Mouse (Mus musculus) MEL (cell line): Measurements from ENCODE around the gene Tceal7. TPM values are rescaled to one million over a fixed set of nuclear protein-coding genes. Genes with fewer than 3 reads are reported as not detected.
A peak's percentile ranks its signal among the peaks of the same experiment; 100 is the strongest.

Experiments
- DNase-seq: peaks from one replicate; pipeline ENCODE4 v3.0.0; 2011; ENCODE audit warnings: low read depth, low spot score
- H3K27ac ChIP-seq: 2 replicates; pipeline ENCODE4 v1.5.1; 2012; ENCODE audit warnings: low read depth, mild to moderate bottlenecking, control low read depth, low read length, moderate library complexity; ENCODE audit not compliant: control insufficient read depth
- H3K27me3 ChIP-seq, 2 experiments: fragments of 150-350 bp in 1 of 2; sonication (generic) in 1 of 2; 2 replicates each; pipeline ENCODE4 v1.6.1; 2012; ENCODE audit warnings: low read length in 2 of 2, mild to moderate bottlenecking in 2 of 2, improper control_type of control experiment in 1 of 2, moderate library complexity in 1 of 2; ENCODE audit not compliant: insufficient read depth in 2 of 2, control insufficient read depth in 1 of 2
- H3K36me3 ChIP-seq, 2 experiments: 2 replicates each; pipeline ENCODE4 v1.6.1; 2012 to 2014; ENCODE audit warnings: low read length in 2 of 2, improper control_type of control experiment in 1 of 2, inconsistent platforms in 1 of 2, mild to moderate bottlenecking in 1 of 2; ENCODE audit not compliant: insufficient read depth in 2 of 2, control insufficient read depth in 1 of 2
- H3K4me1 ChIP-seq, 2 experiments: fragments of 150-350 bp in 1 of 2; sonication (generic) in 1 of 2; 2 replicates each; pipeline ENCODE4 v1.6.1; 2012; ENCODE audit warnings: low read length in 2 of 2, improper control_type of control experiment in 1 of 2, mild to moderate bottlenecking in 1 of 2; ENCODE audit not compliant: insufficient read depth in 2 of 2, control insufficient read depth in 1 of 2
- H3K4me3 ChIP-seq, 2 experiments: fragments of 150-350 bp in 1 of 2; sonication (generic) in 1 of 2; 2 replicates each; pipeline ENCODE4 v1.5.1; 2012; ENCODE audit warnings: low read depth in 2 of 2, low read length in 2 of 2, mild to moderate bottlenecking in 2 of 2, moderate library complexity in 2 of 2, control low read depth in 1 of 2, improper control_type of control experiment in 1 of 2; ENCODE audit not compliant: control insufficient read depth in 1 of 2, insufficient read depth in 1 of 2
- H3K79me2 ChIP-seq: 2 replicates; pipeline ENCODE4 v1.6.1; 2012; ENCODE audit warnings: mild to moderate bottlenecking, low read length, moderate library complexity; ENCODE audit not compliant: control insufficient read depth, poor library complexity, insufficient read depth
- H3K9ac ChIP-seq: 2 replicates; pipeline ENCODE4 v1.6.1; 2012; ENCODE audit warnings: low read depth, mild to moderate bottlenecking, control low read depth, low read length, moderate library complexity; ENCODE audit not compliant: control insufficient read depth, poor library complexity, severe bottlenecking
- H3K9me3 ChIP-seq: fragments of 150-350 bp; sonication (generic); replicated peaks from 2 replicates; pipeline ENCODE4 v1.6.1; 2012; ENCODE audit warnings: mild to moderate bottlenecking, low read length, improper control_type of control experiment, moderate library complexity; ENCODE audit not compliant: insufficient read depth
- CHD1 ChIP-seq: IDR thresholded peaks from 2 replicates; pipeline ENCODE4 v1.6.1; 2012; ENCODE audit warnings: low read depth, mild to moderate bottlenecking, inconsistent platforms, low read length, improper control_type of control experiment
- CHD2 ChIP-seq: IDR thresholded peaks from 2 replicates; pipeline ENCODE4 v1.6.1; 2011; ENCODE audit warnings: low read length, improper control_type of control experiment
- CTCF ChIP-seq, 3 experiments: IDR thresholded peaks in 2 of 3; conservative IDR thresholded peaks in 1 of 3; 2 replicates each; pipeline ENCODE4 v1.5.1; 2011 to 2012; ENCODE audit warnings: low read length in 3 of 3, low read depth in 2 of 3, mild to moderate bottlenecking in 2 of 3, improper control_type of control experiment in 1 of 3, inconsistent platforms in 1 of 3, mixed read lengths in 1 of 3, moderate library complexity in 1 of 3; ENCODE audit not compliant: control insufficient read depth in 1 of 3, insufficient read depth in 1 of 3, poor library complexity in 1 of 3, severe bottlenecking in 1 of 3
- E2F4 ChIP-seq: IDR thresholded peaks from 2 replicates; pipeline ENCODE4 v1.6.1; 2011; ENCODE audit warnings: low read depth, low read length, improper control_type of control experiment, borderline replicate concordance
- ELF1 ChIP-seq: IDR thresholded peaks from 2 replicates; pipeline ENCODE4 v1.6.1; 2014; ENCODE audit warnings: low read depth, mild to moderate bottlenecking, inconsistent platforms, low read length, improper control_type of control experiment, moderate library complexity
- ETS1 ChIP-seq: IDR thresholded peaks from 2 replicates; pipeline ENCODE4 v1.6.1; 2012; ENCODE audit warnings: low read depth, mild to moderate bottlenecking, inconsistent platforms, low read length, improper control_type of control experiment, moderate library complexity
- GABPA ChIP-seq: IDR thresholded peaks from 2 replicates; pipeline ENCODE4 v1.6.1; 2012; ENCODE audit warnings: low read depth, mild to moderate bottlenecking, inconsistent platforms, low read length, improper control_type of control experiment, moderate library complexity
- HCFC1 ChIP-seq: IDR thresholded peaks from 2 replicates; pipeline ENCODE4 v1.6.1; 2012; ENCODE audit warnings: low read depth, mild to moderate bottlenecking, inconsistent platforms, low read length, improper control_type of control experiment, moderate library complexity
- JUND ChIP-seq: IDR thresholded peaks from 2 replicates; pipeline ENCODE4 v1.6.1; 2011; ENCODE audit warnings: low read depth, mild to moderate bottlenecking, improper control_type of control experiment, low read length
- KAT2A ChIP-seq: conservative IDR thresholded peaks from 2 replicates; pipeline ENCODE4 v1.6.1; 2012; ENCODE audit warnings: low read depth, low read length, improper control_type of control experiment, inconsistent platforms
- MAX ChIP-seq: IDR thresholded peaks from 2 replicates; pipeline ENCODE4 v1.6.1; 2011; ENCODE audit warnings: low read length, improper control_type of control experiment
- MEF2A ChIP-seq: IDR thresholded peaks from 2 replicates; pipeline ENCODE4 v1.6.1; 2014; ENCODE audit warnings: low read depth, mild to moderate bottlenecking, inconsistent platforms, low read length, improper control_type of control experiment; ENCODE audit not compliant: poor library complexity, insufficient replicate concordance, severe bottlenecking; ENCODE audit errors: extremely low read depth
- MXI1 ChIP-seq: IDR thresholded peaks from 2 replicates; pipeline ENCODE4 v1.6.1; 2011; ENCODE audit warnings: mild to moderate bottlenecking, low read depth, low read length, improper control_type of control experiment
- MYB ChIP-seq: IDR thresholded peaks from 2 replicates; pipeline ENCODE4 v1.6.1; 2011; ENCODE audit warnings: mild to moderate bottlenecking, low read depth, low read length, improper control_type of control experiment
- NELFE ChIP-seq: IDR thresholded peaks from 2 replicates; pipeline ENCODE4 v1.6.1; 2011; ENCODE audit warnings: low read depth, low read length, improper control_type of control experiment
- POLR2A ChIP-seq, 2 experiments: IDR thresholded peaks; 2 replicates each; pipeline ENCODE4 v1.6.1; 2011 to 2012; ENCODE audit warnings: low read length in 2 of 2, mild to moderate bottlenecking in 2 of 2, control low read depth in 1 of 2, improper control_type of control experiment in 1 of 2, low read depth in 1 of 2, moderate library complexity in 1 of 2; ENCODE audit not compliant: control insufficient read depth in 1 of 2, insufficient read depth in 1 of 2, poor library complexity in 1 of 2
- POLR2AphosphoS5 ChIP-seq: IDR thresholded peaks from 2 replicates; pipeline ENCODE4 v1.6.1; 2012; ENCODE audit warnings: low read depth, borderline replicate concordance, mild to moderate bottlenecking, inconsistent platforms, low read length, moderate library complexity, mixed read lengths
- RAD21 ChIP-seq: IDR thresholded peaks from 2 replicates; pipeline ENCODE4 v1.6.1; 2011; ENCODE audit warnings: mild to moderate bottlenecking, low read depth, low read length, improper control_type of control experiment
- RCOR1 ChIP-seq: IDR thresholded peaks from 2 replicates; pipeline ENCODE4 v1.6.1; 2012; ENCODE audit warnings: low read depth, mild to moderate bottlenecking, inconsistent platforms, low read length, improper control_type of control experiment
- SIN3A ChIP-seq: IDR thresholded peaks from 2 replicates; pipeline ENCODE4 v1.6.1; 2012; ENCODE audit warnings: low read length, improper control_type of control experiment, inconsistent platforms
- SMC3 ChIP-seq: IDR thresholded peaks from 2 replicates; pipeline ENCODE4 v1.6.1; 2011; ENCODE audit warnings: low read depth, low read length, improper control_type of control experiment
- TAL1 ChIP-seq: IDR thresholded peaks from 2 replicates; pipeline ENCODE4 v1.6.1; 2012; ENCODE audit warnings: mild to moderate bottlenecking, inconsistent platforms, low read length, moderate library complexity, mixed read lengths
- USF1 ChIP-seq: IDR thresholded peaks from 2 replicates; pipeline ENCODE4 v1.6.1; 2014; ENCODE audit warnings: low read depth, mild to moderate bottlenecking, inconsistent platforms, low read length, improper control_type of control experiment, moderate library complexity
- USF2 ChIP-seq, 2 experiments: IDR thresholded peaks; 2 replicates each; pipeline ENCODE4 v1.6.1; 2011 to 2012; ENCODE audit warnings: improper control_type of control experiment in 2 of 2, low read length in 2 of 2, borderline replicate concordance in 1 of 2, inconsistent platforms in 1 of 2, low read depth in 1 of 2, mild to moderate bottlenecking in 1 of 2; ENCODE audit not compliant: insufficient read depth in 1 of 2
- ZC3H11A ChIP-seq: IDR thresholded peaks from 2 replicates; pipeline ENCODE4 v1.6.1; 2012; ENCODE audit warnings: low read depth, mild to moderate bottlenecking, inconsistent platforms, low read length, improper control_type of control experiment
- ZMIZ1 ChIP-seq: IDR thresholded peaks from 2 replicates; pipeline ENCODE4 v1.6.1; 2012; ENCODE audit warnings: low read depth, mild to moderate bottlenecking, inconsistent platforms, low read length, improper control_type of control experiment, moderate library complexity
- ZNF384 ChIP-seq: IDR thresholded peaks from 2 replicates; pipeline ENCODE4 v1.6.1; 2012; ENCODE audit warnings: low read depth, mild to moderate bottlenecking, inconsistent platforms, low read length, improper control_type of control experiment
- polyA plus RNA-seq, 2 experiments: library from polyadenylated mRNA; stranded (reverse) in 1 of 2; unstranded in 1 of 2; fragments of >175 nt in 1 of 2; fragments of >200 nt in 1 of 2; gene quantifications; 2 replicates each; pipeline versions ENCODE4 v1.2.1 to v1.2.4; 2012; ENCODE audit warnings: low replicate concordance in 2 of 2, low read depth in 1 of 2; ENCODE audit not compliant: insufficient read length in 2 of 2, insufficient read depth in 1 of 2, missing spikeins in 1 of 2
- total RNA-seq: library from RNA; depleted of rRNA; stranded (reverse); fragments of 300-350 nt; gene quantifications from 2 replicates; pipeline ENCODE4 v1.2.3, GENCODE M21; 2012

Gene Tceal7
- total and polyA plus RNA-seq, 3 experiments: 1.0 TPM; not detected in 2

DNA sequence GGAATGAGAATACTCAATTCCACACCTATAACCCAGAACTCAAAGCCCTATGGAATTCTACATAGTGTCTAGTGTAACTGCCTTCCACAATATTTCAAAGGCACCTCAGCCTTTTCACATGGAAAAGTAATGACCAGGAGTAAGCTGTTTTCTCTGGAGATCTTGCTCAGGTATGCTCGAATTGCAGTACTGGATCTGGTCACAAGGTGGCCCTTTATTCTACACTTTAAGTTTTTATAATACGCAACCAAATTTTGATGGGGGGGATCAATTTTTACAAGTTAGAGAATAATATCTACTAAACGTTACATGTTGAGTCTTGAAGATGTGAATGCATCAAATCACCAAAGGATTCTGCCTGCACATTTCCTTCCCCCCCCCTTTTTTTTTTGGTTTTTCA is 23.5 kb downstream of the Tceal7 start (continued):
- TF ChIP-seq MEF2A (no peak), SIN3A (no peak), ZNF384 (no peak), CTCF (IDR thresholded peaks at IDR 0.05 in 2 of 3, conservative IDR thresholded peaks at IDR 0.05 in 1 of 3; ENCODE audit: control insufficient read depth in 1 of 3, insufficient read depth in 1 of 3, low read depth in 2 of 3, low read length in 3 of 3, poor library complexity in 1 of 3, severe bottlenecking in 1 of 3) (peak; percentile 12 to 69 (median 60); a peak in 5 of 6 replicates), CHD1 (no peak), RAD21 (peak; percentile 71), SMC3 (peak; percentile 79), JUND (no peak), HCFC1 (no peak), CHD2 (no peak), MYB (no peak), ELF1 (no peak), POLR2A (IDR thresholded peaks at IDR 0.05; ENCODE audit: control insufficient read depth in 1 of 2, insufficient read depth in 1 of 2, low read depth in 1 of 2, low read length in 2 of 2, poor library complexity in 1 of 2) (no peak), USF1 (no peak), TAL1 (no peak)

DNA sequence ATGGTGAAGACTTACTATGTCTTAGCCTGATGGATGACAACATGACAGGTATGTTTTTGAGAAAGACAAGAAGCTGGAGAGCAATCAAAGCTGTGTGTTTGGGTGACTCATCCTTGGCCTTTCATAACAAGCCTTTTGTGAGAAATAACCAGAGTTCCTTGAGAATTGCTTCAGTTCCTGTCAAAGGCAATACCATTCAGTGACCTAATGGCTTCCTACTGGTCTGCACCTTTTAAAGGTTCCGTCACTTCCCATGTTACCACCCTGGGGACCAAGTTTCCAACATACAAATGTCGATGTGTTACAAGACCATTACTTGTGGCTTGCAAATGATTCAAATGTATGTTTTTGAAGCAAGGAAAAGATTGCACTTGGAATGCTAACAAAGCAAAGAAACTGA is 28.6 kb downstream of the Tceal7 start:
- no peak overlapping the region for H3K27ac ChIP-seq
- H3K4me1 ChIP-seq: peaks cover 0 to 2% of the 10 kb centered on the region in 2 experiments; a peak in 2 of 4 replicates
- peaks cover 10% of the 10 kb centered on the region for H3K79me2 ChIP-seq
- H3K4me3 ChIP-seq: no peak overlapping the region
- H3K27me3 ChIP-seq: no peaks in the 10 kb centered on the region; a peak in 1 of 4 replicates
- DNase-seq: no peak
- no peak overlapping the region for H3K9ac ChIP-seq
- H3K36me3 ChIP-seq: peaks cover 0 to 4% of the 10 kb centered on the region in 2 experiments; a peak in 2 of 4 replicates
- H3K9me3 ChIP-seq: no peaks in the 10 kb centered on the region
- no peak for TF ChIP-seq GABPA
- no peak for TF ChIP-seq ELF1
- TF ChIP-seq HCFC1: no peak
- no peak for TF ChIP-seq POLR2AphosphoS5
- no peak for TF ChIP-seq MYB
- TF ChIP-seq RCOR1: no peak
- TF ChIP-seq USF2 (IDR thresholded peaks at IDR 0.05; ENCODE audit: borderline replicate concordance in 1 of 2, insufficient read depth in 1 of 2, low read depth in 1 of 2, low read length in 2 of 2): no peak
- TF ChIP-seq KAT2A: no peak
- TF ChIP-seq ETS1: no peak
- no peak for TF ChIP-seq SMC3
- TF ChIP-seq CHD1: no peak
- TF ChIP-seq MXI1: no peak
- no peak for TF ChIP-seq MAX
- no peak for TF ChIP-seq ZC3H11A
- no peak for TF ChIP-seq USF1
- no peak for TF ChIP-seq ZMIZ1
- TF ChIP-seq E2F4: no peak
- no peak for TF ChIP-seq NELFE
